Mouse (Mus musculus) thymus, postnatal 25 days (tissue): ENCODE measurements at regions not wholly inside any gene's neighbourhood (a gene's known extent, or its start where the extent isn't known, plus 50 kb on each side); places are given as distances from the start of the nearest gene placed in this dataset.

ENCODE experiments used
- DNase-seq: peaks from one replicate; pipeline ENCODE4 v3.0.0; 2022

DNA sequence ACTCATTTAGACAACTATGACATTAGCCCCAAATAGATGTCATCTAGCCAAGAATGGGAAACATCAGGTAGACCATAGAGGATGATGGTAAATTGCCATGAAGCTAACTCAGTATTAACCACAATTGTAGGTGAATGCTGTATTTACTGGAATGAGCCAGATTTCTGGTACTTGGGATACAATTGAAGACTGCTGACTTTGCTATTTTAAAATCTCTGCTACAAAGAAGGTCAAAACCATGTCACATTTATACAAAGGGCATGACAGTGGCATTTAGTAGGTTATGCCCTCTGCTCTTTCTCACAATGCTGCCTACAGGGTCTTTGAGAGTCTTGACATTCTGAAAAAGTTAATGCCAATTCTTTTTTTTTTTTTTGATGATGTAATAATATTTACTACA is 178.8 kb upstream of the 4930583I09Rik start:
- DNase-seq: no peak

DNA sequence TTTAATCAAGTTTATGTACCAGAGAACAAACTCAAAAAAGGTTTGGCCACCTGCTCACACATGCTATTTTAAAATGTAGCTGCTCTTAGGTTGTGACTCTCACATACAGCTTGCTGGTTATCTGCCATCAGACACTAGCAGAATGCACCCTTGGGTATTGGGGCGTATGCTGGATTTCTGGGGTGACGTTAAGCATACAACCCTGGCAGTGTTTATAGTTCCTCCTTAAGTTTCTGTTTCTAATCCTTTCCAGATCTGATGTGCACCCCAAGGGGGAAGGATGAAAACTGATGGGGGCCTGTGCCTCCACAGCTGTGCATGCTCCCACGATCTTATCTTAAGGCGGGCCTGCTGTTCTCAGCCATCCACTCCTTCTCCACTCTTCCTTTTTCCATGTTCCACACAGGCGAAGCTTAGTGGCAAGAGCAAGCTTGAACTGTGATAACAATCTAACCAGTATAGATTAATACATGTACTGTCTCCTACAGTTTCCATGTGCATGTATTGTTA is 164.8 kb upstream of the 4930583I09Rik start:
- no peak for DNase-seq

DNA sequence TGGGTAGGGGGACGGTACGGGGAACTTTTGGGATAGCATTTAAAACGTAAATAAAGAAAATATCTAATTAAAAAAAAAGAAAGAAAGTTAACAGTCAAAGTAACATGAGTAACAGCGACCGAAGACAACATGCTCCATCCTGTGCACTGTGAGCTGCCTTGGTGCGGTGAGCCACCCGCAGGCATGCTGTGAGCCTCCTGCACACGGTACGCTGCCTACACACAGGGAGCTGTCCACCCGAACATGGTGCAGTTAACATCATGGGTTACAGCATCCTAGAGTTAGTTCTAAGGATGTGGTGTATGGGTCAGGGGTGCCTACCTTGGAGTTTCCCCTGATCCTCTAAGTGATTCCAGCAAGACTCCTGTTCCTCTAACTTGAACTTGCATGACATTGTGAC is 158.6 kb upstream of the 4930583I09Rik start:
- no peak for DNase-seq

DNA sequence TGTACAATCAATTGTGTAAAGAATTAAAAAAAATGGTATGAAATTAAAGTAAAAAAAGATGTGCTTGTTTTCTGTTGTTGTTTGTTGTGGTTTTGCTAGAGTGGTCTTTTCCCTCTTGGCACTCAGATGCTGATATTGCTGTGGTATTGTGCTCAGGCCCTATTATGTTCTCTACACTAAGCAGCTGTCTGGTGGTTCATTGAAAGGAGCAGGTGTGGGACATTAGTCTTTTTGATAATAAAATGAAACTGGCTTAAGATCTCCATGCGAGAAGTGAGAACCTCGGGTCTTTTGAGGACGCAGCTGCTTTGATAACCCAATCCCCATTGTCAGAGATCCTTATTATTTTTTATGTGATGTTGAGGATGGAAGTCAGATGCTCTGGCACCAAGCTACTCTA is 155.4 kb upstream of the 4930583I09Rik start:
- no peak for DNase-seq

GRCm38 (mm10) chr17:64984276-64985011 is 148.6 kb upstream of the 4930583I09Rik start:
- no peak for DNase-seq

DNA sequence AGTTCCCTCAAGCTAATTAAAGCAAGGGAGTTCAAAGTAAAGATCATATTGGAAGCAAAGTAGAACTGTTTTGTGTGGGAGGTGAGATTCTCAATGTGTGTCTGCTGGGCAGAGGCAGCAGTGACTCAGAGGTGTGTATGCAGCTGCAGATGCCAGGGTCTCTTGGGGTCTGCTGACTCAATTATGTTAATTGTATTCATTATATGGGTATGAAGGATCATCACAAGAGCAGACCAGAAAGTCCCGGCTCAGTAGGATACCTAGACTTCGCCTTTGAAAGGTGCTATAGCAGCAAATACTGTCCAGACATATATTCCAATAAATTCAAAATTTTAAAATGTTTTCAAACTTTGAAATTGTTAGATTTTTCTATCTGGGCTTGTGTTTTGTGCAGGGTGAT is 147.6 kb upstream of the 4930583I09Rik start:
- DNase-seq: no peak

DNA sequence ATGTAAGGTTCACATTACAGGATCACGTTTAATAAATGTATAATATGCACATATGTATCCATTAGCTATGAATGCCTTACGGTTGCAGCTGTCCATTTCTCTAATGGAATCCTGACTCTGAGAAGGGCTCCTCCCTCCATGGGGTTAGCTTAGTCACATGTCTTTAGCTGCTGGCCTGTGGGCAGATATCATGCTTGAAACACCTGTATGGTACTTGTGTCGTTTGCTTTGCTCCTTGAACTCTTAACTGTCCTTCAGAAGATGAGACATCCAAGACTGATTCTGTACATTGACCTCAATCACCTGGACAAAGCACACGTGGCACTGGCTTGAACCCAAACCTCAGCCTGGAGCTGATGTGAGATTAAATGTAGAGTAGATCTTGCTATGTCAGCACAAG is 128.3 kb upstream of the 4930583I09Rik start:
- no peak for DNase-seq

DNA sequence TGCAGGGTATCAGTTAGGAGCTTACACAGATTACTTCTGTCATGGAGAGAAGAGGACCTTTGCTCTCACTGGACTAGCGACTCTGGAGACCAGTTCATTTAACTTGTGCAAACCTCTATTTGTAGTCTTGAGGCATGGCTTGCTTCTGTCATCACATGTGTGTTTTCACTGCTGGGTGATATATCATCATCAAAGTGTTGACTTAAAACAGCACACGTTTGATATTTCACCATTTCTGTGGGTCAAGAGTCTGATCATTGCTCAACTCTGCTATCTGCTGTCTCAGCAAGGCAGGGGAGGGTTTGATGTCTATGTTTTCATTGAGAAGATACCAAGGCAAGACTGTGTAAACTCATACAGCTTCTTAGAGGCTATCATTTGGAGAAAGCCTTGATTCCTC is 126.0 kb upstream of the 4930583I09Rik start:
- no peak for DNase-seq

DNA sequence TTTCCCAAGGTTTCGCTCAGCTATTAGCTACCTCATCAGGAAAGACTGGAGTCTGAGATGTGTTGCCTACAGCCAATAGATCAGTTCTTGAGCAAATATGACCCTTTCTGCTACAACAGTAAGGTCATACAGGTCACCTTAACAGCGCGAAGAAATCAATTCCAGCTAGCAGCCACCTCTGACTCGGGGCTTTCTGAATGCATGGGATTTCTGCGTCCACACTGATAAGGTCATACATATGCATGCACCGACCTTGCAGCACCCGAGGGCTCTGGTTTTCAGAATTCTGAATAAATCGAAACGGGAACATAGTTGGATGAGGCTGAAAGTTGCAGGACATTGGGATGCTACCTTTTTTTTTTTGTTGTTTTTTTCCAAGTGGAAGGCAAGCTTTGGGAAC is 121.6 kb upstream of the 4930583I09Rik start:
- no peak for DNase-seq

- DNase-seq: no peak
Measured at GRCm38 (mm10) chr17:64956506-64956905, 120.6 kb upstream of the 4930583I09Rik start.

- DNase-seq: no peak
Measured at GRCm38 (mm10) chr17:64953275-64953674, 117.4 kb upstream of the 4930583I09Rik start.

DNA sequence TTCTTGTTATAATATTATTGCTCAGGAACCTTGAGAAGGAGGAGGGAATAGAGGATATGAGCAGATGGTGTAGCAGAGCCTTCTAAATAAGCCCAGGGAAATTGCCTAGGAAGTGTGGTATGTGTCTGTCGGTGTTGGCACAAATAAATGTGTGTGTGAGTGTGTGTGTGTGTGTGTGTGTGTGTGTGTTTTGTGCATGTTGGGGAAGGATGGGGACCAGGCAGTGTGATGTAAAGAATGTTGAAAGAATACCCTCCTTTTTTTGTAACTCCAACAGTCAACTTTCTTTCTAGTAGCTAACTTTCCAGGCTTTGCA is 115.7 kb upstream of the 4930583I09Rik start:
- DNase-seq: no peak

- no peak for DNase-seq
Measured at GRCm38 (mm10) chr17:64950802-64951624, 115.1 kb upstream of the 4930583I09Rik start.

GRCm38 (mm10) chr17:64943213-64943612 is 107.3 kb upstream of the 4930583I09Rik start:
- no peak for DNase-seq

- no peak for DNase-seq
Measured at GRCm38 (mm10) chr17:64941555-64941954, 105.7 kb upstream of the 4930583I09Rik start.

DNA sequence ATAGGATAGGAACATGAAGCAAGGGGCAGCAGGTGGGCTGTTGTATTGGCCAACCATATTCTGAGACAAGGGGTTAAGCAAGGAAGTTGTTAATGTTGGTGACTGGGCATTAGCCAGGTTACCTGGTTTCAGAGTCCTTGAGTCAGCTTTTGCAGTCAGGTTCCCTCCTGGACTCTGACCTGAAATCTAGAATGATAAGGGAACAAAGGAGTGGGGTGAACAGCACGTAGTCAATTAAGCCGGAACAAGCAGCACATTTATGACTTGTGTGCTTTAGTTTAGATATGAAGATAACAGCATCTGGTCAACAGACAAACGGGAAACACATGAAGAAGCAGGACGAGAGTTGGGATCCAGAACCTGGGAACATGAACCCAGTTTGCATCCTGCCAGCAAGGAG is 99.8 kb upstream of the 4930583I09Rik start:
- no peak for DNase-seq

DNA sequence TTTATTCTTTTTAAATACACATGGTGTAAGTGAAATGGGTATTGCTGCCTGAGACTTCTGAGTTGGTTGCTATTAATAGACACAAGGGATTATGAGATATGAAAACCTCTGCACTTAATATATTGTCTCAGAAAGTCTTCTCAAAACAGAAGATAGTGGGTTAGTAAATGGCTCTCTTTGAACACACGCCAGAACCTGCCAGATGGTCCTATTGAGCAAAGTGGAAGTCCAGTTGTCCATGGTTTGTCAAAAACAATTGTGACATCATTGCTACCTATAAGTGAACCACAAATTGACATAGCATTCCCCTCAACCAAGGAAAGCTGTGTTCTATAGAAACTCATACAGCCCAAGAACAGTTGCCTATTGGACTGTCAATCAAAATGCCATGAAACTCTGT is 98.5 kb upstream of the 4930583I09Rik start:
- no peak for DNase-seq

GRCm38 (mm10) chr17:64930816-64931428 is 95.1 kb upstream of the 4930583I09Rik start:
- DNase-seq: no peak

- no peak for DNase-seq
Measured at GRCm38 (mm10) chr17:64923762-64924161, 87.9 kb upstream of the 4930583I09Rik start.

- DNase-seq: no peak
Measured at GRCm38 (mm10) chr17:64922235-64922634, 86.4 kb upstream of the 4930583I09Rik start.

DNA sequence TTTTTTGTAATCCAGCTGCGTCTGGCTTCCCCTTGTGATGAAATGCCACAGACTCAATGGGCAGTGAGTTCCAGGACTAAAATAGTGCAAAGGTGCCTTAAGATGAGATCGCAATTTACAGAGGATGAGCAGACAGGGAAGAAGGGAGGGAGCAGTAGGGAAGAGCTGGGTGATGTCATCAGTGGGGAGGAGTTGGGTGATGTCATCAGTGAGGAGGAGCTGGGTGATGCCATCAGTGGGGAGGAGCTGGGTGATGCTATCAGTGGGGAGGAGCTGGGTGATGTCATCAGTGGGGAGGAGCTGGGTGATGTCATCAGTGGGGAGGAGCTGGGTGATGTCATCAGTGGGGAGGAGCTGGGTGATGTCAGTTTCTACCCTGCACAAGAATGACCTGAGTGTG is 84.4 kb upstream of the 4930583I09Rik start:
- no peak for DNase-seq

- no peak for DNase-seq
Measured at GRCm38 (mm10) chr17:64917830-64918229, 82.0 kb upstream of the 4930583I09Rik start.

DNA sequence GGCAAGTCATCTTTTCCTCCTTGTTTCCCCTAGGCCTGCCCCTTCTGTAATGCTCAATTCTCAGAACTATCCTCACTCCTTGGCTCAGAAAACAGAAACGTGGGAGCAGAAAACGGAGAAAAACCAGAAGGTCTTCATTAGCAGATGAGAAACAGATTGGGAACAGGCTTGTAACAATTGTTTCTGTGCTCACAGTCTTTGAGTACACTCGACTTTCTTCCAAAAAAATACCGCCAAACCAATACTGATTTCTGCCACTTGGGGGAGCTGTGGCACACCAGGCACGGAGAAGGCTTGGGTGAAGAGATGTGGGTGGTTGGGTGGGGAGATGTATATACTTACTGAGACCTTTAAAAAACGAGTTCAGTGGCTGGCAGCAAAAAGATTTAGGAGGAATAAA is 80.8 kb upstream of the 4930583I09Rik start:
- DNase-seq: peak; percentile 7

DNA sequence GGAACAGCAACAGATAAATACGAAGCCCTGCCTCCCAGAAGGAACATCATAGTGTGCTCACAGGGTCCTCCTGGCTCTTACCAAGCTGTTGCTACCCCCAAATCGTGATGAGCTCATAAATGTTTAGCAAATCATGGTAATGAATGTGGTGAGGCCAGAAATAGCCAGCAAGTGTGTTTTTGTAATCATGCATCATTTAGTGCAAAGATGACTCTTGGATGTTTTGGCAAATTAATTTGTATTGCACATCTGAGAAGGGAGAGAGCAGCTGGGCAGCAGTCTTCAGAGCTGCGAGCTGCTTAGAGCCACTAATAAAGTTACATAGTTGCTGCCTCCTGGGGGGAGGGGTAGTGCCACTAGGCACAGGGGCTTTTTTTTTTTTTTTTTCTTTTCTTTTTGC is 79.8 kb upstream of the 4930583I09Rik start:
- DNase-seq: no peak
